Mouse (Mus musculus): Measurements from ENCODE around the gene Pigv.

Gene Pigv

GRCm38 (mm10) chr4:133612416-133612815 is 60.0 kb downstream of the Pigv start:
- no peak for DNase-seq

- no peak for DNase-seq
Measured at GRCm38 (mm10) chr4:133611815-133612214, 60.6 kb downstream of the Pigv start.

All from cerebellum, adult 8-10 months (tissue).